Comparison of ENCODE assay signal across 11 mouse cellular contexts in the genomic region with DNA sequence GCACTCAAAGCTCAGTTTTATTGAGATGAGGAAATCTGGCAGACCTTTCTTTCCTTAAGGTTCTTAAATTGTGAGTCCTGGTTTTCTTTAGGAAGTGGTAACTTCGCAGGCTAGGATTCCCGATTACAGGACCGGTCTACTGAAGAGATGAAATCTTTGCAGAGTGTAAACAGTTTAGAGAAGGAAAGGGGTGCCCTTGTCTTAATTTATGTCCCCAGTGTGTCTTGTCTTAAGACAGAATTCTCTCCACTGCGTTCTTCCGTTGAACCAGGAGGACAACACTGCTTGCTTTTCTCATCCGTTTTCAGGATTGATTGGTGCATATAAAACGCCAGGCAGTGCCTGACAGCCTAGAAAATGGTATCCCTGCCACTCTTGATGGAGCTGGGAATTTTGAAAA. TPM values are rescaled to one million over a fixed set of nuclear protein-coding genes. Genes with fewer than 3 reads are reported as not detected.
A peak's percentile ranks its signal among the peaks of the same experiment; 100 is the strongest.
DNase-seq lines count a peak whose midpoint lies in the region; ATAC-seq lines count a peak whose summit lies in the region.
"Had no signal": no experiment of that assay in that cellular context is flagged by ENCODE, and none has a peak within 500 bp of the region (broad histone marks: within the 10 kb centered on the region; RNA-seq: fewer than 3 reads in every experiment).

No protein-coding gene starts in this region.

- H3K4me3 ChIP-seq in lung, embryonic 15.5 days: peak overlapping the region; percentile 58; the same call in 1 of the 2 replicates
- peak overlapping the region; percentile 68 for H3K4me3 ChIP-seq in forebrain, embryonic 15.5 days
- H3K4me3 ChIP-seq in limb, embryonic 12.5 days (replicated peaks): peak overlapping the region; percentile 64
- H3K4me3 ChIP-seq in stomach, embryonic 14.5 days (ENCODE audit: low read depth, low read length): peak overlapping the region; percentile 55

- 8% methylated on average over 7 of the region's 7 CpGs for WGBS in lung, embryonic 15.5 days
- 6% methylated on average over 7 of the region's 7 CpGs for WGBS in forebrain, embryonic 15.5 days
- 5% methylated on average over 7 of the region's 7 CpGs for whole genome bisulfite sequencing in limb, embryonic 12.5 days
- WGBS in stomach, embryonic 14.5 days: 5% methylated on average over 7 of the region's 7 CpGs

- DNase-seq in lung, postnatal 10 days: no peak
- no peak for DNase-seq in right cerebral cortex, postnatal 4 days
- DNase-seq in MN1 (ENCODE audit: low spot score): no peak
- DNase-seq: gastrocnemius, postnatal 25 days; thymus, adult 2 months had no signal

- H3K9me3 ChIP-seq in lung, embryonic 15.5 days: no peaks in the 10 kb centered on the region
- H3K9me3 ChIP-seq in forebrain, embryonic 15.5 days: no peaks in the 10 kb centered on the region
- H3K9me3 ChIP-seq in limb, embryonic 12.5 days: no peaks in the 10 kb centered on the region
- H3K9me3 ChIP-seq in stomach, embryonic 14.5 days (ENCODE audit: control insufficient read depth, low read depth, low read length): no peaks in the 10 kb centered on the region
- H3K9me3 ChIP-seq: liver, embryonic 15.5 days had no signal

- ATAC-seq in lung, embryonic 15.5 days (ENCODE audit: borderline replicate concordance, extremely low read depth, low FRiP score, low TSS enrichment): no peak
- no peak for ATAC-seq in forebrain, embryonic 15.5 days (replicated peaks)
- no peak for ATAC-seq in limb, embryonic 12.5 days (ENCODE audit: insufficient number of reproducible peaks, insufficient read depth, low FRiP score, low TSS enrichment, low read depth)
- ATAC-seq in stomach, embryonic 14.5 days (ENCODE audit: insufficient number of reproducible peaks, insufficient read depth, low FRiP score, low read depth): no peak
- no peak for ATAC-seq in erythroid progenitor cell, adult 5-6 weeks (replicated peaks; ENCODE audit: low FRiP score, poor library complexity, severe bottlenecking)

- peaks cover 51% of the 10 kb centered on the region for H3K27me3 ChIP-seq in lung, embryonic 15.5 days
- H3K27me3 ChIP-seq in forebrain, embryonic 15.5 days: peaks cover 31% of the 10 kb centered on the region
- H3K27me3 ChIP-seq in limb, embryonic 12.5 days: peaks cover 46% of the 10 kb centered on the region
- H3K27me3 ChIP-seq in stomach, embryonic 14.5 days (ENCODE audit: control insufficient read depth, insufficient read depth, low read length): peaks cover 13% of the 10 kb centered on the region; the same call in 1 of the 2 replicates

- H3K9ac ChIP-seq in lung, embryonic 15.5 days: no peak overlapping the region
- H3K9ac ChIP-seq in forebrain, embryonic 15.5 days (replicated peaks): no peak overlapping the region
- no peak overlapping the region for H3K9ac ChIP-seq in limb, embryonic 12.5 days (replicated peaks)
- H3K9ac ChIP-seq in stomach, embryonic 14.5 days (replicated peaks; ENCODE audit: low read depth, low read length): no peak overlapping the region
- H3K9ac ChIP-seq: liver, embryonic 15.5 days had no signal

- H3K4me2 ChIP-seq in lung, embryonic 15.5 days: peak overlapping the region; percentile 98
- H3K4me2 ChIP-seq in forebrain, embryonic 15.5 days (replicated peaks): peak overlapping the region; percentile 93
- H3K4me2 ChIP-seq in limb, embryonic 12.5 days: peak overlapping the region; percentile 86
- H3K4me2 ChIP-seq in stomach, embryonic 14.5 days (replicated peaks; ENCODE audit: low read depth, low read length): peak overlapping the region; percentile 94

- peaks cover 11% of the 10 kb centered on the region; the same call in 1 of the 2 replicates for H3K4me1 ChIP-seq in lung, embryonic 15.5 days
- H3K4me1 ChIP-seq in forebrain, embryonic 15.5 days: peaks cover 23% of the 10 kb centered on the region
- peaks cover 9% of the 10 kb centered on the region for H3K4me1 ChIP-seq in limb, embryonic 12.5 days (replicated peaks)
- no peaks in the 10 kb centered on the region for H3K4me1 ChIP-seq in stomach, embryonic 14.5 days (ENCODE audit: control insufficient read depth, insufficient read depth, low read length)

- no peaks in the 10 kb centered on the region for H3K36me3 ChIP-seq in lung, embryonic 15.5 days
- H3K36me3 ChIP-seq in forebrain, embryonic 15.5 days: no peaks in the 10 kb centered on the region
- no peaks in the 10 kb centered on the region for H3K36me3 ChIP-seq in limb, embryonic 12.5 days
- no peaks in the 10 kb centered on the region for H3K36me3 ChIP-seq in stomach, embryonic 14.5 days (ENCODE audit: control insufficient read depth, insufficient read depth, low read length)
- H3K36me3 ChIP-seq: liver, embryonic 15.5 days had no signal

- no peak overlapping the region for H3K27ac ChIP-seq in lung, embryonic 15.5 days
- H3K27ac ChIP-seq in forebrain, embryonic 15.5 days (replicated peaks): no peak overlapping the region
- H3K27ac ChIP-seq in limb, embryonic 12.5 days: no peak overlapping the region
- no peak overlapping the region for H3K27ac ChIP-seq in stomach, embryonic 14.5 days (ENCODE audit: low read length)
- H3K27ac ChIP-seq: liver, embryonic 15.5 days had no signal

RNA-seq across cellular contexts. Expression of a gene that starts 1.7 kb away (rescaled TPM):
- polyA plus RNA-seq in lung, embryonic 15.5 days (2015; fragmentation: Nextera tagmentation; extraction: Ambion mirVana): 0.14 and 0.25 TPM in 2 replicates
- polyA plus RNA-seq in forebrain, embryonic 15.5 days (2015; fragmentation: Nextera tagmentation; extraction: Ambion mirVana): 1.0 and 1.5 TPM in 2 replicates
- 0.96 and 1.1 TPM in 2 replicates for polyA plus RNA-seq in limb, embryonic 12.5 days (2016; fragmentation: Nextera tagmentation; extraction: Ambion mirVana)
- 2.9 and 4.4 TPM in 2 replicates for polyA plus RNA-seq in stomach, embryonic 14.5 days (2014; fragmentation: Nextera tagmentation; extraction: Ambion mirVana)
- total RNA-seq in erythroid progenitor cell, adult 5-6 weeks (2015; ENCODE audit: low replicate concordance): not detected in 2 replicates
- not detected in 2 replicates for total RNA-seq in erythroid progenitor cell, adult 5-6 weeks (2017; ENCODE audit: low replicate concordance)
- total RNA-seq: gastrocnemius, postnatal 25 days had no signal

RNA-seq across cellular contexts. Expression of a gene that starts 31.6 kb away (rescaled TPM):
- polyA plus RNA-seq in lung, embryonic 15.5 days (2015; fragmentation: Nextera tagmentation; extraction: Ambion mirVana): 0.65 and 1.3 TPM in 2 replicates
- 1.0 and 1.5 TPM in 2 replicates for polyA plus RNA-seq in forebrain, embryonic 15.5 days (2015; fragmentation: Nextera tagmentation; extraction: Ambion mirVana)
- 1.2 and 1.4 TPM in 2 replicates for polyA plus RNA-seq in limb, embryonic 12.5 days (2016; fragmentation: Nextera tagmentation; extraction: Ambion mirVana)
- 0.48 and 0.68 TPM in 2 replicates for polyA plus RNA-seq in stomach, embryonic 14.5 days (2014; fragmentation: Nextera tagmentation; extraction: Ambion mirVana)
- total RNA-seq in erythroid progenitor cell, adult 5-6 weeks (2015; ENCODE audit: low replicate concordance): not detected in 2 replicates
- total RNA-seq in erythroid progenitor cell, adult 5-6 weeks (2017; ENCODE audit: low replicate concordance): not detected in 2 replicates
- total RNA-seq: gastrocnemius, postnatal 25 days had no signal
- polyA plus RNA-seq: thymus, adult 2 months had no signal

RNA-seq across cellular contexts. Expression of a gene that starts 31.8 kb away (rescaled TPM):
- 284 and 288 TPM in 2 replicates for polyA plus RNA-seq in lung, embryonic 15.5 days (2015; fragmentation: Nextera tagmentation; extraction: Ambion mirVana)
- polyA plus RNA-seq in forebrain, embryonic 15.5 days (2015; fragmentation: Nextera tagmentation; extraction: Ambion mirVana): 278 and 286 TPM in 2 replicates
- 311 and 312 TPM in 2 replicates for polyA plus RNA-seq in limb, embryonic 12.5 days (2016; fragmentation: Nextera tagmentation; extraction: Ambion mirVana)
- 274 and 278 TPM in 2 replicates for polyA plus RNA-seq in stomach, embryonic 14.5 days (2014; fragmentation: Nextera tagmentation; extraction: Ambion mirVana)
- 93.1 and 102 TPM in 2 replicates for total RNA-seq in erythroid progenitor cell, adult 5-6 weeks (2015; ENCODE audit: low replicate concordance)
- 60.1 and 70.1 TPM in 2 replicates for total RNA-seq in erythroid progenitor cell, adult 5-6 weeks (2017; ENCODE audit: low replicate concordance)

RNA-seq across cellular contexts. Expression of a gene that starts 44.0 kb away (rescaled TPM):
- polyA plus RNA-seq in lung, embryonic 15.5 days (2015; fragmentation: Nextera tagmentation; extraction: Ambion mirVana): 0.40 and 0.72 TPM in 2 replicates
- polyA plus RNA-seq in forebrain, embryonic 15.5 days (2015; fragmentation: Nextera tagmentation; extraction: Ambion mirVana): 3.7 and 3.8 TPM in 2 replicates
- polyA plus RNA-seq in limb, embryonic 12.5 days (2016; fragmentation: Nextera tagmentation; extraction: Ambion mirVana): 0.08 TPM in 1 of 2 replicates, not detected in the other
- polyA plus RNA-seq in stomach, embryonic 14.5 days (2014; fragmentation: Nextera tagmentation; extraction: Ambion mirVana): 13.4 TPM in 2 replicates
- not detected in 2 replicates for total RNA-seq in erythroid progenitor cell, adult 5-6 weeks (2015; ENCODE audit: low replicate concordance)
- total RNA-seq in erythroid progenitor cell, adult 5-6 weeks (2017; ENCODE audit: low replicate concordance): not detected in 2 replicates
- total RNA-seq: gastrocnemius, postnatal 25 days had no signal
- polyA plus RNA-seq: liver, embryonic 15.5 days had no signal
